Mouse (Mus musculus) frontal cortex, adult (tissue): ENCODE data around the gene Rpa3.

ENCODE experiments used
- ATAC-seq: cut with Nextera tagmentation; 2 replicates; pipeline ENCODE4 v1.9.2; 2017; ENCODE audit warnings: mild to moderate bottlenecking, moderate library complexity, mixed read lengths; ENCODE audit not compliant: low TSS enrichment

Gene Rpa3

DNA sequence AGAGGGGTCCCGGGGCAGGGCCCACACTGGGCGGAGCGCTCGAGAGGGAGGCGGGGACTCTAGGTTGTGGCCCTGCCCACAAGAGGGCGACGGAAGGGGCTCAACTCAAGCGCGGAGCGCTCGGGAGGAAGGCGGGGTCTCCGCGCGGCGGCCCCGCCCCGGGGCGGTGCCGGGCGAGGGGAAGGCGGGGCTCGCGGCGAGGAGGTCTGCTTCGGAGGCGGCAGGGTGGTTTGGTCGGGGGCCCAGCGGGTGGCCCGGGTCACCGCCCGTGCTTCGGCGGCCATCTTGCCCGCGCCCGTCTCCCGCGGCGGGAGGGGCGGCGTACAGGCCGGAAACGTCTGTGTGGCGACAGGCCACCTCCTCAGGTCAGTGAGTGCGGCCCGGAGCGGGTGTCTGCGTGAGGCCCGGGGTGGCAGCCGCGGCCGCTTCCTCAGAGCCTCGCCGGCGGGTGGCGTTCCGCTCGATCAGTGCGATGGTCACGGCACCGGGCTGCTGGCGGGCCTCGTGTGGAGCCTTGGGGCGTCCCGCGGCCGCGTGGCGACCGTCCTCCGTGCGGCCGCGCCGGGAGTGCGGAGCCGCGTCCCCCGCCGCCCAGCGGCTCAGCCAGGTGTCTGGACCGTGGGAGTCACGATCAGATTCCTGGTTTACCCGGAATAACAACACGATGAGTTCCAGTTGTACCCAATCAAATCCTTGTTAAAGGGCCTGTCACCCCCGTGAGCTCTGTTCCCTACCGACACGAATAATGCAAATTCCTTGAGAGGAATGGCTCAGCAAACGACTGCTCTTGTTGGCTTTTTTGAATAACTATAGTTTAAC lies 49.7 kb downstream of the Rpa3 start, which contains the start of gene Mios:
TSS of gene Mios (plus strand) at position 176 of the 819 bp plus-strand sequence.
- ATAC-seq, result peak; percentile 95
